Mouse (Mus musculus): ENCODE results near the gene Npb. TPM values are rescaled to one million over a fixed set of nuclear protein-coding genes. Genes with fewer than 3 reads are reported as not detected.

The Npb gene
- total and polyA plus RNA-seq, 3 experiments = not detected

DNA sequence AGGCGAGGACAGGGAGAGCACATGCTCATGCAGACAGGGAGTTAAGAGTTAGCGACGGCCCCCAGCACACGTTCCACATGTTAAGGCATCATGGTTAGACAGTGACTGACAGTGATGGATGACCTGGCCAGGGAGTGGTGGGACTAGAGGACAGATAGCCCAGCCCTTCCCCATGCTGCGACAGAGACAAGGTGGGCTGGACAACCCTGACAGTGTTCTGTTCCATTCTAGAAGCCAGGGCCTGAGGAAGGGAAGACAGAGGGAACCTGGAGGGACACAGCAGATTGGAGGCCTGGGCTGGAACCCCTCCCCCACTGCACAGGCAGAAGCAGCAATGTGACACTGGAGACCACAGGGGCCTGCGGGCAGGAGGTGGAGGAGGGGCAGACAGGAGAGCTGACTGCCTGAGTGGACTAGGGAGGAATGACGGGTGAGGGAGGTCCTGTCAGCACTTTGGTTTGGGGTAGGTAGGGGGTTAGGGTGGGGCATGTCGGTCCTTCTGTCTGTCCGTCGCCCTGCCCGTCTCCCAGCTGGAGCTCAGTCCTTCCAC lies 29.5 kb upstream of the Npb start:
- no peak overlapping the region for H3K9ac ChIP-seq (ENCODE audit: low read depth, low read length)
- WGBS = 79% methylated on average over 11 of the region's 11 CpGs
- intact Hi-C loops (cut with DNase I) = loop anchor here (2.0 kb wide), 1 partner anchor 64 kb away; no protein-coding TSS in a partner anchor
- peaks cover 8% of the 10 kb centered on the region for H3K4me1 ChIP-seq (ENCODE audit: control insufficient read depth, insufficient read depth, low read length)
- H3K27me3 ChIP-seq (ENCODE audit: control insufficient read depth, insufficient read depth, low read length) = no peaks in the 10 kb centered on the region
- TF ChIP-seq CTCF (IDR thresholded peaks at IDR 0.05) (no peak), EP300 (IDR thresholded peaks at IDR 0.05; ENCODE audit: insufficient read depth, low read depth, low read length) (no peak), POLR2A (IDR thresholded peaks at IDR 0.05; ENCODE audit: insufficient read depth, low read depth, low read length) (0 out of 2 replicates have a peak, but pooled peaks have one; percentile 15)
- peaks cover 6% of the 10 kb centered on the region for H3K36me3 ChIP-seq (ENCODE audit: control insufficient read depth, insufficient read depth, low read length)
- peaks cover 5% of the 10 kb centered on the region for H3K79me2 ChIP-seq (replicated peaks; ENCODE audit: control insufficient read depth, insufficient read depth, low read length)
- DNase-seq = peak in 1 of 2 experiments; percentile 30
- H3K4me3 ChIP-seq = no peak overlapping the region
- H3K27ac ChIP-seq = no peak overlapping the region

DNA sequence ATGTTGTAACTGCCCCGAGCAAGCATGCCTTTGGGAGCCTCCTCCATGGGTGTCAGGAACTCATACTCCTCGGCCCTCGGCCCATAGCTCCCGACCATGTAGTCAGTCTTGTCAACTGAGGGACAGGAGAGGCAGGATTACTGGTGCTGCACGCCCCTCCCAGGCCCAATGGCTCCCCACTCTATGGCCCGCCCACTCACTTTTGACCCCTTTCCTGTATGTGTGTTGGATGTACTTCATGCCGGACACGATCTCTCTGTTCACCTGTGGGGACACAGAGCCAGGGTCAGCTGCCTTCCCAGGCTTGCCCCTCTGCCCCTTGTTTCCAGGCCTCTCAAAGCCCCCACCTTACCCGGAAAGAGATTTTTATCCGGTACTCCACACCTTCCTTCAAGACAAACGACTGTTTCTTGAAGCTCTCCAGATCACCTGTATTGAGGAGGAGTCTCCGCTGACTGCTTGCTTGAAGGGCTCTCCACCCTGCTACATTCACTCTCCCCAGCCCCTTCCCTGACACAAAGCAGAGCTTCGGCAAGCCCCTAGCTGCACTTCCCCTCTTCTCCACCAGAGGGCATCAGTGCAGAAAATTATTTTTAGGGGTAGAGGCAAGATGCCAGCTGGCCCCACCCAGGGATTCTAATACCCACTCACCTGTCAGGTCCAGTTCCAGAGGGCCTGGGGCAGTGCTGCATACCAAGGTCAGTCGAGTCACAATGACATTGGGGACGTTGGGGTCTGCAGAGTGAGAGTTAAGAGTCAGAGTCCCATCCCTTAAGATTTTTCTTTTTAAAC lies 28.8 kb upstream of the Npb start:
- 0 out of 2 replicates have a peak, but pooled peaks have one; percentile 32 for TF ChIP-seq EP300 (IDR thresholded peaks at IDR 0.05; ENCODE audit: insufficient read depth, low read depth, low read length)
- no peak; the same call in 1 of the 2 replicates for TF ChIP-seq CTCF (IDR thresholded peaks at IDR 0.05)
- Histone ChIP-seq H3K4me1 (ENCODE audit: control insufficient read depth, insufficient read depth, low read length) (peaks cover 7% of the 10 kb centered on the region), H3K36me3 (ENCODE audit: control insufficient read depth, insufficient read depth, low read length) (peaks cover 6% of the 10 kb centered on the region), H3K27ac (peak overlapping the region; percentile 94), H3K9ac (ENCODE audit: low read depth, low read length) (no peak overlapping the region), H3K4me3 (peak overlapping the region; percentile 72), H3K27me3 (ENCODE audit: control insufficient read depth, insufficient read depth, low read length) (no peaks in the 10 kb centered on the region), H3K79me2 (replicated peaks; ENCODE audit: control insufficient read depth, insufficient read depth, low read length) (peaks cover 5% of the 10 kb centered on the region)
- 49% methylated on average over 15 of the region's 15 CpGs for WGBS
- peak; percentile 65 to 84 for DNase-seq
- intact Hi-C loops (cut with DNase I) = loop anchor here (2.0 to 5.0 kb wide), 3 partner anchors 32 to 133 kb away; partner anchors contain the start of genes Cenpx, Lrrc45 and Mcrip1

- peak overlapping the region; percentile 72 for H3K4me3 ChIP-seq
- H3K27ac ChIP-seq = peak overlapping the region; percentile 94
- WGBS = 41% methylated on average over 7 of the region's 7 CpGs
- H3K4me1 ChIP-seq (ENCODE audit: control insufficient read depth, insufficient read depth, low read length) = peaks cover 7% of the 10 kb centered on the region
- DNase-seq = peak; percentile 22 to 38
- intact Hi-C loops (cut with DNase I) = loop anchor here (5.0 kb wide), 2 partner anchors 33 to 132 kb away; partner anchors contain the start of genes Cenpx, Lrrc45 and Mcrip1
- peaks cover 5% of the 10 kb centered on the region for H3K79me2 ChIP-seq (replicated peaks; ENCODE audit: control insufficient read depth, insufficient read depth, low read length)
- TF ChIP-seq EP300 (IDR thresholded peaks at IDR 0.05; ENCODE audit: insufficient read depth, low read depth, low read length) (no peak), CTCF (IDR thresholded peaks at IDR 0.05) (no peak), POLR2A (IDR thresholded peaks at IDR 0.05; ENCODE audit: insufficient read depth, low read depth, low read length) (no peak)
- peak overlapping the region; percentile 98 for H3K9ac ChIP-seq (ENCODE audit: low read depth, low read length)
- no peaks in the 10 kb centered on the region for H3K27me3 ChIP-seq (ENCODE audit: control insufficient read depth, insufficient read depth, low read length)
- H3K36me3 ChIP-seq (ENCODE audit: control insufficient read depth, insufficient read depth, low read length) = peaks cover 6% of the 10 kb centered on the region
Observed at GRCm38 (mm10) chr11:120580190-120580589, 28.1 kb upstream of the Npb start.

- Histone ChIP-seq H3K36me3 (ENCODE audit: control insufficient read depth, insufficient read depth, low read length) (peaks cover 6% of the 10 kb centered on the region), H3K4me3 (peak overlapping the region; percentile 72), H3K27me3 (ENCODE audit: control insufficient read depth, insufficient read depth, low read length) (no peaks in the 10 kb centered on the region), H3K79me2 (replicated peaks; ENCODE audit: control insufficient read depth, insufficient read depth, low read length) (peaks cover 5% of the 10 kb centered on the region), H3K27ac (peak overlapping the region; percentile 94), H3K4me1 (ENCODE audit: control insufficient read depth, insufficient read depth, low read length) (peaks cover 7% of the 10 kb centered on the region), H3K9ac (ENCODE audit: low read depth, low read length) (peak overlapping the region; percentile 98)
- intact Hi-C loops (cut with DNase I) = loop anchor here (1.0 to 5.0 kb wide), 3 partner anchors 8 to 131 kb away; partner anchors contain the start of genes Cenpx, Lrrc45, Mcrip1 and P4hb
- peak; percentile 74 to 75 for DNase-seq
- TF ChIP-seq CTCF (IDR thresholded peaks at IDR 0.05) = no peak
- no peak for TF ChIP-seq EP300 (IDR thresholded peaks at IDR 0.05; ENCODE audit: insufficient read depth, low read depth, low read length)
- TF ChIP-seq POLR2A (IDR thresholded peaks at IDR 0.05; ENCODE audit: insufficient read depth, low read depth, low read length) = no peak
- WGBS = 1% methylated on average over 43 of the region's 44 CpGs
Observed at GRCm38 (mm10) chr11:120580871-120581331, 27.4 kb upstream of the Npb start.

DNA sequence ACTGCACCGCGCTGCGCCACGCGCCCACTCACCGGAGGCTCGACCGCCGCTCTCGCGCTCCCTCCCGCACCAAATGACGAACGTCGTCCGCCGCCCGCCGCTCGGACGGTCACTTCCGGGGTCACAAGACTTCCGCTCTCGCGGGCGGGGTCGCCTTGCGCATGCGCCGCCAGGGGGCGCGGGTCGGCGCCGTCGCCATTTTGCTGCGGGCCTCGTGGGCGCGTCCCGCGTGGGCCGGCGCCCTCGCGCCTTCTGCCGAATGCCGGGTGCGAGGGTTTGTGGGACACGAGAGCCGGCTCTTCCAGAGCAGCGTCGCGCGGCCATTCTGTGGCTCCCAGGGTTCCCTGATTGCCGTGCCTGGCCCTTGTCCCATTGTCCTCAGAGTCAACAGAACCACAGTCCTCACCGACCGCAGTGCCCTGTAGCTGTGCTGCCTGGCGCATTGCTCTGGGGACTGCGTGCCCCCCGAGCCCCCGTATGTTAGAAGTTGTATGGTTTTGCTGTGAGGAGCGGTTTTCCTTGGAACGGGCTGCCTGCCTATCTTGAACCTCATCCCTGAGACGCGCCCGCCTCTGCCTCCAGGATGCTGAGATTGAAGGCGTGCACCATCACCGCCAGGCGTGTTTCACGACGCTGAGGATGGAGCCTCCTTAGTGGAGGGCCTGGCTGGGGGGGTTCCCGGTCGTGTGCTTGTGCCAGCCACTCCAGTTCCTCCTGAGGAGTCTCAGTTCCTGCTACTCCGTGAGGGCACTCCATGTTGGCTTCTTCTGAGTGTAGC lies 26.6 kb upstream of the Npb start, which contains the start of gene Arhgdia:
Arhgdia (minus strand) TSS at position 135 of the 778 bp plus-strand sequence.
- peaks cover 6% of the 10 kb centered on the region for H3K36me3 ChIP-seq (ENCODE audit: control insufficient read depth, insufficient read depth, low read length)
- peaks cover 5% of the 10 kb centered on the region for H3K79me2 ChIP-seq (replicated peaks; ENCODE audit: control insufficient read depth, insufficient read depth, low read length)
- DNase-seq = peak; percentile 93 to 94
- intact Hi-C loops (cut with DNase I) = loop anchor here (1.0 to 5.0 kb wide), 4 partner anchors 8 to 131 kb away; partner anchors contain the start of genes Cenpx, Lrrc45, Mcrip1 and P4hb
- H3K27me3 ChIP-seq (ENCODE audit: control insufficient read depth, insufficient read depth, low read length) = no peaks in the 10 kb centered on the region
- TF ChIP-seq CTCF (IDR thresholded peaks at IDR 0.05) = peak; percentile 79
- TF ChIP-seq POLR2A (IDR thresholded peaks at IDR 0.05; ENCODE audit: insufficient read depth, low read depth, low read length) = peak; percentile 90
- peak; percentile 55; the same call in 1 of the 2 replicates for TF ChIP-seq EP300 (IDR thresholded peaks at IDR 0.05; ENCODE audit: insufficient read depth, low read depth, low read length)
- H3K9ac ChIP-seq (ENCODE audit: low read depth, low read length) = peak within 1 kb of the TSS; percentile 98
- WGBS = 3% methylated on average over 75 of the region's 75 CpGs
- peak within 1 kb of the TSS; percentile 94 for H3K27ac ChIP-seq
- H3K4me1 ChIP-seq (ENCODE audit: control insufficient read depth, insufficient read depth, low read length) = peaks cover 7% of the 10 kb centered on the region
- H3K4me3 ChIP-seq = peak within 1 kb of the TSS; percentile 72

Measured in heart, adult 2 months (tissue).